Mouse (Mus musculus) forebrain, embryonic 10.5 days (tissue): ENCODE results near the gene Chaf1b. TPM values are rescaled to one million over a fixed set of nuclear protein-coding genes. Genes with fewer than 3 reads are reported as not detected.

Source experiments
- DNase-seq: peaks from one replicate; pipeline ENCODE4 v3.0.0-alpha.2; 2017; ENCODE audit warnings: low spot score; ENCODE audit errors: extremely low spot score
- H3K27ac ChIP-seq: fragments of 300-500 bp; sonication (generic); 2 replicates; pipeline ENCODE4 v1.5.1; 2016; ENCODE audit warnings: mild to moderate bottlenecking
- H3K27me3 ChIP-seq: fragments of 300-500 bp; sonication (generic); 2 replicates; pipeline ENCODE4 v1.6.1; 2016; ENCODE audit warnings: mild to moderate bottlenecking; ENCODE audit not compliant: poor library complexity, severe bottlenecking
- H3K36me3 ChIP-seq: fragments of 300-500 bp; sonication (generic); replicated peaks from 2 replicates; pipeline ENCODE4 v1.6.1; 2016; ENCODE audit warnings: mild to moderate bottlenecking, moderate library complexity
- H3K4me1 ChIP-seq: fragments of 300-500 bp; sonication (generic); 2 replicates; pipeline ENCODE4 v1.6.1; 2016
- H3K4me3 ChIP-seq: fragments of 300-500 bp; sonication (generic); 2 replicates; pipeline ENCODE4 v1.5.1; 2016; ENCODE audit warnings: mild to moderate bottlenecking, moderate library complexity
- H3K9me3 ChIP-seq: fragments of 300-500 bp; sonication (generic); 2 replicates; pipeline ENCODE4 v1.6.1; 2016; ENCODE audit warnings: mild to moderate bottlenecking, moderate library complexity
- WGBS: fragments of 180-500 bp; shearing (Covaris S2); methylation state at CpG from one replicate; pipeline ENCODE4 v1.1.7; 2016; 5-methylcytosine and 5-hydroxymethylcytosine counted together
- polyA plus RNA-seq: library from polyadenylated mRNA; unstranded; fragments of >200 nt; fragmentation: Nextera tagmentation; extraction: Ambion mirVana; gene quantifications from 2 replicates; pipeline ENCODE4 v1.2.1, GENCODE M21; 2016

The Chaf1b gene
- polyA plus RNA-seq: 154 and 157 TPM in 2 replicates

DNA sequence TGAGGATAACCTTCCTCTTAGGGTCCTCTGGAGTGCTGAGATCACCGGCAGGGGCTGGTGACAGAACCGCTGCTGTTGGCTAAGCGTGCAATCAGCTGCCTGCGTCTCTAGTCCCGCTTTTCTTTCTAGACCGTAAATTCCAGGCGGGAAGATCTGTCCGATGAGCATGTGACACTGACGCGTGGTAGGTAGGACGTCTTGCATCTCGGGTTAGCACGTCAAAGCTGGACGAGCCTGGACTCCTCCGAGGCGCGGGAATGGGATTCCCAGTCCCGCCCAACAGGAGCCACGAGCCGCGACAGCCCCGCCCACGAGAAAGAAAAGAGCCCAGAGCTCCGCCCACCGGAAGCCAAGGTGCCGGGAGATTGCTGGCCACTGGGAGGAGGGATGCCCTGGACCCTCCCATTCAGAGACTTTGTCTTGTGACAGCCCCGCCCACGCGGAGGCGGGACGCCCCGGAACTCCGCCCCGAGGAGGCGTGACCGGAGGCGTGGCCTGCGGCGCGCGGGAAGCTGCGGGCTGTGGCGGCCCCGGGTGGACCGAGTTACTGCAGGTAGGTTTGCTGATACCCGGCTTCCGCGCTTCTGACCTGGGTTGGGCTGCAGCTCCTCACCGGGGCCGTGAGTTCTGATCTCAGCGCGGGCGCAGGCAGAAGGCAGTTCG, at the start of gene Chaf1b:
Gene Chaf1b (plus strand): TSS at position 479 of the 663 bp plus-strand sequence.
- Histone ChIP-seq H3K4me1 (peaks cover 27% of the 10 kb centered on the region), H3K36me3 (peaks cover 31% of the 10 kb centered on the region), H3K4me3 (peak within 1 kb of the TSS; percentile 78), H3K27me3 (no peaks in the 10 kb centered on the region), H3K9me3 (no peaks in the 10 kb centered on the region), H3K27ac (peak within 1 kb of the TSS; percentile 89)
- peak; percentile 99 for DNase-seq
- WGBS: under 1% methylated on average over 54 of the region's 54 CpGs

DNA sequence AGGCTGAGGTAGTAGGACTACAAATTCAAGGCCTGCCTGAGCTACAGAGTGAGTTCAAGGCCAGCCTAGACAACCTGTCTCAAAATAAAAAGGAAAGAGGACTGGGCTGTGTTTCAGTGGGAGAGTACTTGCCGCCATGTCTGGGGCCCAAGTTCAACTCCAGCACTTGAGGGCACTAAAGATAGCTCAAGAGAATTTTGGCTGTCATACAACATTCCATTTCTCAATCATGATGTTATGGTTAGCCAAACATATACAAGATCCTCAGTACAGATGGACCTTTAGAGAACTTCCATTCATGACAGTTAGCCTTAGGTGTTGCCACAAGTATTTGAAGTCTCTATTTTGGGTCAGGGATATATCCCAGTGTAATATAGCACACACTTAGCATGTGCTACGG, 49.6 kb upstream of the Chaf1b start:
- Histone ChIP-seq H3K4me3 (peak overlapping the region; percentile 85; the same call in 1 of the 2 replicates), H3K27me3 (0 out of 2 replicates have a peak, but pooled peaks cover 4% of the 10 kb centered on the region), H3K9me3 (peaks cover 6% of the 10 kb centered on the region; the same call in 1 of the 2 replicates), H3K27ac (no peak overlapping the region), H3K4me1 (peaks cover 11% of the 10 kb centered on the region), H3K36me3 (peaks cover 48% of the 10 kb centered on the region)
- WGBS: 92% methylated on average over 2 of the region's 2 CpGs
- DNase-seq: no peak

DNA sequence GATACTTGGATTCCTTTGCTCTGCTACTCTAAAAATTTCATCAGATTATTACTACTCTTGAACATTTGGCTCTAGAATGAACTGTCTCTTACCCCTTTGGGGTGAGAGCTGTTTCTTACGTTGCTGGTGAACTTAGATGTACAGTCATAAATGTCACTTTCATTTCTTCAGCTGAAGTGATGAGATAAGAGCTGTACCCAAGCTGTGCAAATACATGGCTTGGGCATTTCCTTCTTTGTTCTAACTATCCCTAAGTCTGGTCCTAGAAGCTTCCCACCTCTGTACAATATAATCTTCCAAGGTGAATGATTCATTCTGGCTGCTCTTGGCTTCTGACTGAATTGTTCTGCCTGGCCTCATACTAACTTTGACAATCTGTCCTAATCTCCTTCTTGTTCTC, 44.7 kb upstream of the Chaf1b start:
- H3K4me3 ChIP-seq: no peak overlapping the region
- no peak overlapping the region for H3K27ac ChIP-seq
- no peak for DNase-seq
- WGBS: 88% methylated on average over 1 of the region's 1 CpGs
- H3K36me3 ChIP-seq: peaks cover 72% of the 10 kb centered on the region
- H3K9me3 ChIP-seq: peaks cover 9% of the 10 kb centered on the region; the same call in 1 of the 2 replicates
- H3K27me3 ChIP-seq: no peaks in the 10 kb centered on the region
- H3K4me1 ChIP-seq: no peaks in the 10 kb centered on the region; the same call in 1 of the 2 replicates

DNA sequence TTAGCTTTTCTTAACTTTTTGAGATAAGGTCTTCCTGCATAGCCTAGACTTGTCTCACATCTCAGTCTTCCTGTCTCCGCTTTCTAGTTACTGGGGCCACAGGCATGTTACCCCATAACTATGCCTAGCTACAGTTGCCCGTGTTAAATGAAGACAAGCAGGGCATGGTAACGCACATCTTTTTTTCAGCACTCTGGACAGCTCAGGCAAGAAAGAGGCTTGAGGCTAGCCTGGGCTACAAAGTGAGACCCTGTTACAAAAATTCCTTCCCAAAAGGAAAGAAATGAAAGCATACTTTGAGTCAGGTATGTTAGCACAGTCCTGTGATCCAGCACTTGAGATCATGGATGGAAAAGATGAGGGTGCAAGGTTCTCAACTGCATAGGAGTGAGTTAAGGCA, 33.2 kb upstream of the Chaf1b start:
- 97% methylated on average over 3 of the region's 3 CpGs for WGBS
- no peak for DNase-seq
- Histone ChIP-seq H3K4me3 (no peak overlapping the region), H3K9me3 (peaks cover 3% of the 10 kb centered on the region; the same call in 1 of the 2 replicates), H3K4me1 (no peaks in the 10 kb centered on the region), H3K27ac (no peak overlapping the region), H3K36me3 (peaks cover 100% of the 10 kb centered on the region), H3K27me3 (no peaks in the 10 kb centered on the region)

DNA sequence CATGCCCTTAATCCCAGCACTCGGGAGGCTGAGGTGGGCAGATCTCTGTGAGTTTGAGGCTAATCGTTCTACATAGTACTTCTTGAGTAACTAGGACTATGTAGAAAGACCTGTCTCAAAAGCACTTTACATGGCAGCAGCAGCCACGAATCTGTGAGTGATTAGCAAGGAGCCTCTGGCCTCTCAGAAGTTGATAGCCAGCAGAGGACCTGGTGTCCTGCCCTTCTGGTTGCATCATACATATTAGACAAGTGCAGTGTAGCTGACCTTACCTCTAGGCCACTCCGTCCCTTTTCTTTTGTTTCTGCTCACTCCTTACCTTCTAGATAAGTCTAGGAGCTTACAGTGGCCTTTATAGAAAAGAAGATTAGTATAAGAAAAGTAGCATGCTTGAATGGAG, 23.7 kb upstream of the Chaf1b start:
- Histone ChIP-seq H3K27me3 (no peaks in the 10 kb centered on the region), H3K36me3 (peaks cover 92% of the 10 kb centered on the region), H3K27ac (no peak overlapping the region), H3K4me3 (no peak overlapping the region), H3K4me1 (no peaks in the 10 kb centered on the region), H3K9me3 (no peaks in the 10 kb centered on the region)
- WGBS: 91% methylated on average over 4 of the region's 4 CpGs
- DNase-seq: no peak

DNA sequence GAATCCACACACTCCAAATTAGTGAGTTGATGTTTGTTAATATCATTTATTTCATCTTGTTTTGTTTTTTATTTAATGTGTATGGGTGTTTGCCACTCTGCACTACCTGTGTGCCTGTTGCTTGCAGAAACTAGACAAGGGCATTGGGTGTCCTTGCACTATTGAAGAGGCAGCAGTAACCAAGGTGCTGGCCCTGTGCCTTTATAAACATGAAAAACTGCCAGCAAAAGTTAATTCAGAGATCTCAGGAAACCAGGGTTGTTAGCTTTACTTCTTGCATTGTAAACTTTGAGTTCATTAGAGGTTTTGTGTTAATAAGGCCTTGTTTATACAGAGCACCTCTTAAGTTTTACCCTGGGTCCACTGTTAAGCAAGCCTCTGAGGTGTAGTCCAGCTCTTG, 23.0 kb upstream of the Chaf1b start:
- no peaks in the 10 kb centered on the region for H3K27me3 ChIP-seq
- H3K4me3 ChIP-seq: no peak overlapping the region
- no peaks in the 10 kb centered on the region for H3K4me1 ChIP-seq
- no peaks in the 10 kb centered on the region for H3K9me3 ChIP-seq
- no peak for DNase-seq
- H3K36me3 ChIP-seq: peaks cover 92% of the 10 kb centered on the region
- H3K27ac ChIP-seq: no peak overlapping the region

DNA sequence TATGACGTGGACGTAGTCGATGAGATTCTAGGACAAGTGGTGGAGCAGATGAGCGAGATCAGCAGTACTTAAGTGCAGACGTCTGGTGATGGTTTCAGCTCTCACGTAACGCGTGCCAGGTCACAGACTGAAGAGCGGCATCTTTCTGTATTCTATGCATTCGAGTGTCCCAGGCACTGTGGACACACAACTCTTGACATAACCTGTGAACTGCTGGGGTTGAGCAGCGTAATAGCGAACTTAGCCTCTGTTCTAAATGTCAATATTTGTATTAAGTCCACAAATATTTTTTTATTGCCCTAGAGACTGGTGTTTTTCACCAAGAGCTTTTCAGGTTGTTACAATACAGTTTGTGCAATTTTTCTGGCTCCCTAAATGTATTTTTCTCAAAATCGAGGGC, 8.9 kb upstream of the Chaf1b start:
- no peak overlapping the region for H3K27ac ChIP-seq
- WGBS: 96% methylated on average over 13 of the region's 13 CpGs
- no peaks in the 10 kb centered on the region for H3K4me1 ChIP-seq
- no peak for DNase-seq
- peaks cover 77% of the 10 kb centered on the region for H3K36me3 ChIP-seq
- H3K9me3 ChIP-seq: no peaks in the 10 kb centered on the region
- no peak overlapping the region for H3K4me3 ChIP-seq
- H3K27me3 ChIP-seq: no peaks in the 10 kb centered on the region

DNA sequence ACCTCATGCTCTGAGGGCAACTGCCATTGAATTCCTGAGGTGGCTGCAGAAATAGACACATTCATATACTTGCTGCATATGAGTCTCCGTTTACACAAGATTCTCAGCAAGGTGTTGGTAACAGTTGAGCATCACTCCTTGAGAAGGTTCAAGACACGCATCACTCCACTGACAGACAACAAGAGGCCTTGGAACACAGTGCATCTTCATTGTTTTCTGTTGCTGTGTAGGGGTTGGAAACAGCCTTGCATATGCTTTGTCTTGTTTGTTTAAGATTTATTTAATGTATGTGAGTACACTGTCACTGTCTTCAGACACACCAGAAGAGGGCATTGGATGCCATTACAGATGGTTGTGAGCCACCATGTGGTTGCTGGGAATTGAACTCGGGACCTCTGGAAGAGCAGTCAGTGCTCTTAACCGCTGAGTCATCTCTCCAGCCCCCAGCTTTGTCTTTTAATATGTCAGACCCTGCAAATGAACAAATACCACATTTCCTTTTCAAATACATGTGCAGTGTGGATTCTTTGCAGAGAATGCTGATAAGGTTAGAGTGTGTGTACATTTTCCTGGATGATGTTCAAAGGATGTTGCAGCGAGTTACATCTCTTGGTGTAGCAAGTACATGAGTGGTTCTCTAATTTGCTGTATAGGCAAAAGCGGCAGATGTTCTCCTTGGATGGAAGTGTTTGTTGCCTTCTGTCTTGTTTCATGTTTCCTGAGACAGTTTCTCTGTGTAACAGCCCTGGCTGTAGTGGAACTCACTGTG, 5.9 kb upstream of the Chaf1b start:
- 98% methylated on average over 6 of the region's 6 CpGs for WGBS
- H3K4me1 ChIP-seq: no peaks in the 10 kb centered on the region
- no peak overlapping the region for H3K27ac ChIP-seq
- H3K4me3 ChIP-seq: no peak overlapping the region
- no peaks in the 10 kb centered on the region for H3K27me3 ChIP-seq
- DNase-seq: no peak
- H3K36me3 ChIP-seq: peaks cover 47% of the 10 kb centered on the region
- H3K9me3 ChIP-seq: no peaks in the 10 kb centered on the region

DNA sequence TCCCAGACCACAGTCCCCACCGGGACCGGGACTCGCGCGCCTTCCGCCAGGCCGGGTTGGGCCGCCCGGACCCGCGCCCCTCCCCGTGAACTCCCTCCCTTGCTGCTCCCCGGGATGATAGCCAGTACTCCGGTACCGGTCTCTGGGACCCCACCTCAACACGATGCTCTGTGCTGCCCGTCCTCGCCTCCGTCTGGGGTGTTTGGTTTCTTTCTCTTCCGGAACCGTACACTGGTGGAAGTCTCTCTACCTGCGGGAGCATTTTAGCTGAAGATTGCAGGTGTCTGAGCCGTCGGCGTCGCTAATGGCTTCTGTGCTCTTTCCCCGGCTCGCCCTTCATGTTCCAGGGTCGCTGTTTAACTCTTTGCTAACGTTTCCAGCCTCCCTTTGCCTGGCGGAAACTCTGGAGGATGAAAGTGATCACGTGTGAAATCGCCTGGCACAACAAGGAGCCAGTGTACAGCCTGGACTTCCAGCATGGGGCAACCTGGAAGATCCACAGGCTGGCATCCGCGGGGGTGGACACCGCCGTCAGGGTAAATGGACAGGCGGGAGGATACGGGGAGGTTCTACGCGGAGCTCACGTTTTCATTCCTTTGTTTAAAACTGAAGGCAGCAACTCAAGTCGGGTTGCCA, 503 bp downstream of the Chaf1b start:
- Histone ChIP-seq H3K27me3 (no peaks in the 10 kb centered on the region), H3K36me3 (peaks cover 37% of the 10 kb centered on the region), H3K4me1 (peaks cover 27% of the 10 kb centered on the region), H3K9me3 (no peaks in the 10 kb centered on the region), H3K4me3 (peak overlapping the region; percentile 78), H3K27ac (peak overlapping the region; percentile 89)
- WGBS: under 1% methylated on average over 43 of the region's 43 CpGs
- DNase-seq: peak; percentile 50

DNA sequence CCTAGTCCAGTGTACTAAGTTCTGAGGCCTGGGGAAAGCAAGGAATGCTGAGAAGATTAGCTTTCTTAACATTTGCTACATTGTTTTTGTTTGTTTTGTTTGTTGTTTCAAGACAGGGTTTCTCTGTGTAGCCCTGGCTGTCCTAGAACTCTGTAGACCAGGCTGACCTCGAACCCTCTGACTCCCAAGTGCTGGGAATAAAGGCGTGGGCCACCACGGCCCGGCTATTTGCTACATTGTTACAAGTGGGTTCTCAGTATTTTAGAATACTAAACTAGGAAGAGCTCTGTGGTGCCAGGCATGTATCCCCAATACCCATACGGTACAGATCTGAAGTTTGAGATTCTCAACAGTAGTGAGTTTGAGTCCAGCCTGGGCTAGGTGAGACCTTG, 1.0 kb downstream of the Chaf1b start:
- no peak for DNase-seq
- H3K27ac ChIP-seq: peak overlapping the region; percentile 89
- H3K4me1 ChIP-seq: peaks cover 27% of the 10 kb centered on the region
- 52% methylated on average over 5 of the region's 5 CpGs for whole genome bisulfite sequencing
- H3K9me3 ChIP-seq: no peaks in the 10 kb centered on the region
- peaks cover 42% of the 10 kb centered on the region for H3K36me3 ChIP-seq
- no peaks in the 10 kb centered on the region for H3K27me3 ChIP-seq
- H3K4me3 ChIP-seq: peak overlapping the region; percentile 78

DNA sequence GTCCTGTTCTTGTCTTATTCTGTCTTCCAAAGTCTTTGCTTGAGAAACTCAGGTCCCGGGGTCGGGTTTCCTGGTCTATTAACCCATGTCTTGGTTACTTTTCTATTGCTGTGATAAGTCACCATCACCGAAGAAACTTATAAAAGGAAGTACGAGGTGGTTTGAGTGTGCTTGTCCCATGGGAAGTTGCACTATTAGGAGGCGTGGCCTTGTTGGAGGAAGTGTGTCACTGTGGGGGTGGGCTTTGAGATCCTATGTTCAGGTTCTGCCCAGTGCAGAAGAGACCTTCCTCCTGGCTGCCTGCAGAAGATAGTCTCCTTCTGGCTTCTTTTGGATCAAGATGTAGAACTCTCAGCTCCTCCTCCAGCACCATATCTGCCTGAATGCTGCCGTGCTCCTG, 4.8 kb downstream of the Chaf1b start:
- no peak overlapping the region for H3K27ac ChIP-seq
- no peak for DNase-seq
- no peaks in the 10 kb centered on the region for H3K27me3 ChIP-seq
- H3K9me3 ChIP-seq: no peaks in the 10 kb centered on the region
- H3K36me3 ChIP-seq: peaks cover 80% of the 10 kb centered on the region
- no peak overlapping the region for H3K4me3 ChIP-seq
- WGBS: 93% methylated on average over 6 of the region's 6 CpGs
- H3K4me1 ChIP-seq: peaks cover 23% of the 10 kb centered on the region

DNA sequence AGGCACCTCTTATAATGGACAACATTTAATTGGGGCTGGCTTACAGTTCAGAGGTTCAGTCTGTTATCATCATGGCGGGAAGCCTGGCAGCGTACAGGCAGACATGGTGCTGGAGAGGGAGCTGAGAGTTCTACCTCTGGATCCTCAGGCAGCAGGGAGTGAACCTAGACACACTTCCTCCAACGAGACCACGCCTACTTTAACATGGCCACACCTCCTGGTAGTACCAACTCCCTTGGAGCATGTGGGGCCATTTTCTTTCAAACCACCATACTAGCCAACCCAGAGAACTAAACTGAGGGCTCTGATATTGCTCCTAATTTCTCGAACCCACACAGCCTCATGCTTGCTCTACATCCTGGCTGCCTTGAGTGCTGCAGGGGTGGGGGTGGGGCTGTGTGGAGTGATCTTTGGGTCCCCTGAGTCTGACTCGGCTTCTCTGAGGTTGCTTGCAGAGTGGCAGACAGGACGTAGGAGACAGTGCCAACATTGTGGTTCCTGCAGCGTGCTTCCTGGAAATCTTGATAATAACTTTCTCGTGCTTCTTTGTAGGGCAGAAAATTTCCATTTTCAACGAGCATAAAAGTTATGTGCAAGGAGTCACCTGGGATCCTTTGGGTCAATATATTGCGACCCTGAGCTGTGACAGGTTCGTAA, 7.4 kb downstream of the Chaf1b start:
- 90% methylated on average over 12 of the region's 12 CpGs for WGBS
- Histone ChIP-seq H3K27ac (no peak overlapping the region), H3K36me3 (peaks cover 100% of the 10 kb centered on the region), H3K27me3 (no peaks in the 10 kb centered on the region), H3K9me3 (no peaks in the 10 kb centered on the region), H3K4me3 (no peak overlapping the region), H3K4me1 (peaks cover 5% of the 10 kb centered on the region)
- DNase-seq: no peak
